Mouse (Mus musculus): ENCODE data around the gene Kcnip1.

DNA sequence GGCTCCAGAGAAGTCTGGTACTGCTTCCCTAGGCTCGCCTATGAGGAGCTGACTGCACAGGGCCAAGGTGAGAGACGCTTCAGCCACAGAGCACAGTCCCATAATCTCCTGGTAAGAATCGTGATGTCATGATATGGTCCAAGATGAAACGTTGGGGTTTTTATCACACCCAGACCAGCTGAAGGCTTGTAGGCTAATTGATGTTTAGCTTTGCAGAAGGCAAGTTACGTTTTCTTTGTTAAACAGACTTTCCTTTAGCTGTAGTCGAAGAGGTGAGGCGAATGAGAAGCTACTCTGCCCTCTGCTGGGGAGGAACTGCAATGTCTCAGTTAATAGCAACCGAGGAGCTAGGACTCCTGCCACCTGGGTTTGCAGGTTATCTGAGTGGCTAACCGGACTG is 15.8 kb upstream of the Kcnip1 start:
- TF ChIP-seq CTCF (IDR thresholded peaks at IDR 0.05; ENCODE audit: borderline replicate concordance, control insufficient read depth, extremely low read depth, insufficient read depth, low read length, poor library complexity) (no peak), POLR2A (IDR thresholded peaks at IDR 0.05; ENCODE audit: control insufficient read depth, extremely low read depth, insufficient read depth, low read length, poor library complexity) (no peak)
